Comparison of ENCODE assay signal across 15 mouse cellular contexts in genomic region chr2:82519951-82520350, GRCm38 (mm10).
"Had no signal": no experiment of that assay in that cellular context is flagged by ENCODE, and none has a peak within 500 bp of the region (broad histone marks: within the 10 kb centered on the region; RNA-seq: fewer than 3 reads in every experiment).

No protein-coding gene starts in this region.

- H3K9ac ChIP-seq: limb, embryonic 12.5 days; limb, embryonic 15.5 days; liver, embryonic 14.5 days; liver, postnatal 0 days; lung, embryonic 14.5 days; midbrain, embryonic 13.5 days had no signal

- H3K4me1 ChIP-seq: limb, embryonic 12.5 days; limb, embryonic 15.5 days; midbrain, embryonic 13.5 days had no signal

- ATAC-seq: liver, postnatal 0 days; lung, postnatal 0 days; midbrain, embryonic 13.5 days; midbrain, embryonic 16.5 days had no signal

- H3K36me3 ChIP-seq: limb, embryonic 12.5 days; limb, embryonic 15.5 days; midbrain, embryonic 13.5 days had no signal

- DNase-seq: kidney, postnatal 25 days; left cerebral cortex, postnatal 4 days; liver, postnatal 0 days; lung, embryonic 14.5 days; thymus, adult 18-20 months; thymus, postnatal 36 days had no signal

- H3K4me3 ChIP-seq: limb, embryonic 12.5 days; limb, embryonic 15.5 days; midbrain, embryonic 13.5 days had no signal

- H3K4me2 ChIP-seq: limb, embryonic 12.5 days; limb, embryonic 15.5 days; liver, embryonic 11.5 days; lung, embryonic 14.5 days; midbrain, embryonic 13.5 days had no signal

- H3K27me3 ChIP-seq: limb, embryonic 12.5 days; limb, embryonic 15.5 days; midbrain, embryonic 13.5 days had no signal

- H3K9me3 ChIP-seq: limb, embryonic 12.5 days; limb, embryonic 15.5 days; midbrain, embryonic 13.5 days had no signal

- H3K27ac ChIP-seq: kidney, postnatal 0 days; limb, embryonic 12.5 days; limb, embryonic 15.5 days; liver, embryonic 14.5 days; macrophage; midbrain, embryonic 13.5 days had no signal
